Mouse (Mus musculus): ENCODE measurements around the gene Ppp2r5c. TPM values are rescaled to one million over a fixed set of nuclear protein-coding genes. Genes with fewer than 3 reads are reported as not detected.
A peak's percentile ranks its signal among the peaks of the same experiment; 100 is the strongest.

Ppp2r5c gene
- polyA plus RNA-seq, 1 experiment from 2014 or later, result 126 TPM

DNA sequence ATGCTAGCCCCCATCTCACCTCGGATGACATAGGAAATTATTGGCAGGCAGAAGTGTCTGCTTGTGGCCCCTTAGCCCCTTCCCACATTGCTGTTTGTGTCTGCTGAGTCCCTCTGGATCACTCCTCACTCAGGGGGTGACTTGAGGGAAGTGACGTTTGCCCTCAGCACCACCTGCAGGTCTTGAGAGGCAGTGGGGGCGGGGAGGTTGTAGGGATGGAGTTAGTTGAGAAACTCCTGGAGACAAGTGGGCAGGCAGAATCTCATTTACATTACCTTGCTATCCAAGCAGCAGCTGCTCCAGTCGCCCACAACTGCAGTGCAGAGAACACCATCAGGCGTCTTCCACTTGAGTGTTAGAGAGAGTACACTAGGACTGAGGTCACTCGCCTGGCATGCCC is 36.8 kb downstream of the Ppp2r5c start:
- ATAC-seq (replicated peaks; ENCODE audit: low FRiP score, low read depth), result no peak
- Histone ChIP-seq H3K4me3 (replicated peaks; ENCODE audit: low read depth, low read length) (no peak overlapping the region), H3K9me3 (replicated peaks; ENCODE audit: low read length) (no peaks in the 10 kb centered on the region), H3K27ac (no peak overlapping the region), H3K4me1 (replicated peaks; ENCODE audit: insufficient read depth, low read length) (peaks cover 24% of the 10 kb centered on the region), H3K4me2 (ENCODE audit: low read length) (no peak overlapping the region; the same call in 1 of the 2 replicates), H3K27me3 (ENCODE audit: insufficient read depth, low read length) (no peaks in the 10 kb centered on the region), H3K36me3 (ENCODE audit: insufficient read depth, low read length) (no peaks in the 10 kb centered on the region), H3K9ac (ENCODE audit: low read depth, low read length) (no peak overlapping the region)
- 39% methylated on average over 6 of the region's 6 CpGs for WGBS
- DNase-seq (ENCODE audit: low spot score), result no peak
- peak; percentile 20; the same call in 1 of the 2 replicates for TF ChIP-seq CTCF (IDR thresholded peaks at IDR 0.05; ENCODE audit: low read depth)

DNA sequence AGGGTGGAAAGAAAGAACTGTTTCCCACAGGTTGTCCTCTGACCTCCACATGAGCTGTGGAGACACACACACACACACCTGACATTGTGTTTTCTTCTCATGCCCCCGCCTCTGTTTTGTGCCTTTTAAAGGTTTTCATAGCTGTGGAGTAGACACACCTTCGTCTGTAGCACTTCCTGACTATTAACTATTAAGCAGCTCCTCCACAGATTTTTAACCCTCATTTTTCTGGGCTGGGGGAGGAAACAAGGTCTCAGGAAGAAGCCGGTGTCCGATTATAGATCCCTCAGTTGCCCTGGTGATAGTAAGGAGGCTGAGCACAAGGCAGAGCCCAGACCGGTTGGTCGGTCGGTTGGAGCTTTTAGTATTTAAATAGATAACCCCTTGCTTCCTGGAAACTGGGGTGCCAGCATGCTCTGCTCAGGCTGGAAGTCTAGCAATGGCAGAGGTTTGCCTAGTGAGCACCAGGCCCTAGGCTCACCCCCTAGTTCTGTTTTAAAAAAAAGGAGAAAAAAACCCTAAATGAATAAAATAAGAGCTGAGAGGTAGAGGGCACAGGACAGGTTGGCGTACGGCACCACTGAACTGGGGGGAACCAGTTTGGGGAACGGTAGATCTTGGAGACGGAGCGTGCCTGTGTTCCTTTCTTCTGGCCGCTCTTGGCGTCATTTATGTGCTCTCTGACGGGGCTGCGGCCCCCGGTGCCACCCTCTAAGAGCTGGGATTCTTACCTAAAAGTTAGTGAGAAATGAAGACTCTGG is 38.1 kb downstream of the Ppp2r5c start:
- H3K9me3 ChIP-seq (replicated peaks; ENCODE audit: low read length), result no peaks in the 10 kb centered on the region
- WGBS, result 1% methylated on average over 17 of the region's 17 CpGs

DNA sequence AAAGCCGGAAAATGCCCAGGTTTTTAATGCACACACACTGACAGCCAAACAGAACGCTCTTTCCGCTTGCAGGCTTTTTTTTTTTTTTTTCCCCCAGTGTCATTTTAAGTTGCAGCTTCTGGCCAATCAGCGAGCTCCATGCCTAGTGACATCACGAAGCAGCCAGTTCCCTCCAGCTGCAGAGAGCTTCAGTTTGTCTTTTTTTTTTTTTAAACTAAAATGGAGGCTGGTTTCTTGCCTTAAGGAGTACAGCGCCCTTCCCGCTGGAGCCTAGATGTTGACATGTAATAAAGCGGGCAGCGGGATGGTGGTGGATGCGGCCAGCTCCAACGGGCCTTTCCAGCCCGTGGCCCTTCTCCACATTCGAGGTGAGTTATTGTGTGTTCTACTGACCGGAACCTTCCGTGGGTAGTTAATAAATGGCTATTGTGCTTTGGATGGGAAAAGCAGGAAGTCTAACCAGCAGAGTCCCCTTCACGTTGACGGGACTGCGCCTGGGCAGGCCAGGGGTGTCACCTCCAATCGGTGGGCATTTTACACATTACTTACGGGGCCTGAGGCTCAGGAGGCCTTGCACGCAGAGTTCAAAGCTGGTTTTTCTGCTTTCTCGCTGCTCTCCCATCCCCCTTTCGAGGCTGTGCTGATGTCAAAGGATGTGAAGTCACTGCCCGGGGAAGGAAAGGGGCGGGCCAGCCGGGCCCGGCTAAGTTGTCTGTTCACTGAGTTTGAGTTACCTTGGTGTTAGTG is 38.8 kb downstream of the Ppp2r5c start:
- WGBS, result under 1% methylated on average over 27 of the region's 27 CpGs

More for the DNA sequence above, 38.1 kb downstream of the Ppp2r5c start:
- DNase-seq (ENCODE audit: low spot score) (no peak), ATAC-seq (replicated peaks; ENCODE audit: low FRiP score, low read depth) (0 out of 2 replicates have a peak, but pooled peaks have one; percentile 14)
- H3K27me3 ChIP-seq (ENCODE audit: insufficient read depth, low read length), result no peaks in the 10 kb centered on the region
- H3K4me3 ChIP-seq (replicated peaks; ENCODE audit: low read depth, low read length), result peak overlapping the region; percentile 49
- peak overlapping the region; percentile 83 for H3K4me2 ChIP-seq (ENCODE audit: low read length)
- no peak for TF ChIP-seq CTCF (IDR thresholded peaks at IDR 0.05; ENCODE audit: low read depth)
- H3K9ac ChIP-seq (ENCODE audit: low read depth, low read length), result peak overlapping the region; percentile 68
- peak overlapping the region; percentile 99 for H3K27ac ChIP-seq
- no peaks in the 10 kb centered on the region for H3K36me3 ChIP-seq (ENCODE audit: insufficient read depth, low read length)
- peaks cover 26% of the 10 kb centered on the region for H3K4me1 ChIP-seq (replicated peaks; ENCODE audit: insufficient read depth, low read length)

DNA sequence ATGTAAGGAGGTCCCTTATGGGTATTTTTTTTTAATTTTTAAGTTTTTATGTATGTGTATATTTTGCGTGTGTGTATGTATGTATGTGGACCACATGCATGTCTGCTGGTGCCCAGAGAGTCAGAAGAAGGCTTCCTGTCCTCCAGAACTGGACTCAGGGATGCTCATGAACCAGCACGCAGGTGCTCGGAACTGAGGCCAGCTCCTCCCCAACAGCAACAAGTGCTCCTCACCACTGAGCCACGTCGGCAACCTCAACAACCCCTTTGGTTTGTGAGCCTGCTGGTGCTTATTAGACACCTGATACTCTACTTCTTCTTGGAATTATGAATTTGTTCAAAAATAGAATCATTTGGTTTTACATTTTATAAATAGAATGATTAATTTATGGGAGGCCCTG is 39.9 kb downstream of the Ppp2r5c start:
- Histone ChIP-seq H3K27me3 (ENCODE audit: insufficient read depth, low read length) (no peaks in the 10 kb centered on the region), H3K36me3 (ENCODE audit: insufficient read depth, low read length) (no peaks in the 10 kb centered on the region), H3K9ac (ENCODE audit: low read depth, low read length) (peak overlapping the region; percentile 68; the same call in 1 of the 2 replicates), H3K4me1 (replicated peaks; ENCODE audit: insufficient read depth, low read length) (peaks cover 26% of the 10 kb centered on the region), H3K4me2 (ENCODE audit: low read length) (peak overlapping the region; percentile 83), H3K4me3 (replicated peaks; ENCODE audit: low read depth, low read length) (peak overlapping the region; percentile 49), H3K27ac (peak overlapping the region; percentile 99), H3K9me3 (replicated peaks; ENCODE audit: low read length) (no peaks in the 10 kb centered on the region)
- TF ChIP-seq CTCF (IDR thresholded peaks at IDR 0.05; ENCODE audit: low read depth), result no peak
- 66% methylated on average over 5 of the region's 5 CpGs for WGBS
- no peak for DNase-seq (ENCODE audit: low spot score)
- ATAC-seq (replicated peaks; ENCODE audit: low FRiP score, low read depth), result no peak

More for the DNA sequence above, 38.8 kb downstream of the Ppp2r5c start:
- TF ChIP-seq CTCF (IDR thresholded peaks at IDR 0.05; ENCODE audit: low read depth), result no peak
- peak overlapping the region; percentile 83 for H3K4me2 ChIP-seq (ENCODE audit: low read length)
- ATAC-seq (replicated peaks; ENCODE audit: low FRiP score, low read depth) (peak; percentile 88), DNase-seq (ENCODE audit: low spot score) (peak; percentile 96)
- no peaks in the 10 kb centered on the region for H3K27me3 ChIP-seq (ENCODE audit: insufficient read depth, low read length)
- H3K4me1 ChIP-seq (replicated peaks; ENCODE audit: insufficient read depth, low read length), result peaks cover 26% of the 10 kb centered on the region
- H3K9ac ChIP-seq (ENCODE audit: low read depth, low read length), result peak overlapping the region; percentile 68
- H3K4me3 ChIP-seq (replicated peaks; ENCODE audit: low read depth, low read length), result peak overlapping the region; percentile 49
- H3K27ac ChIP-seq, result peak overlapping the region; percentile 99
- no peaks in the 10 kb centered on the region for H3K9me3 ChIP-seq (replicated peaks; ENCODE audit: low read length)
- no peaks in the 10 kb centered on the region for H3K36me3 ChIP-seq (ENCODE audit: insufficient read depth, low read length)

DNA sequence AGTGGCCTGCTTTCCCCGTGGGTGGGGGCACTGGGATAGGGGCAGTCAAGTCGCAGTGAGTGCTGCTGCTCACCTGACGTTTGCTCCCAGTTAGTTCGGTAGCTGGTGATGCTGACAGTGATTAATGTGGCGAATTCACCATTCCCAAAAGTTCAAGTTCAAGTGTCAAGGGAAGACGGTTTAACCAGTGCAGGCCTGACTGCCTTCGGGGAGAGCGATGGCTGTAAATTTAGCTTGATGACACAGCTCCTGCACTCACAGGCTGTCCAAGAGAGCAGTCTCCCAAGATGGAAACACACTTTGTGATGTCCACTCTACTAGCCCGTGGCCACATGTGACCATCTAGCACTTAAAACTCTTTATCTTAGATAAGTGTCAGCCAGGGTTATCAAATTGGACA is 41.1 kb downstream of the Ppp2r5c start:
- H3K9ac ChIP-seq (ENCODE audit: low read depth, low read length), result no peak overlapping the region; the same call in 1 of the 2 replicates
- no peaks in the 10 kb centered on the region for H3K36me3 ChIP-seq (ENCODE audit: insufficient read depth, low read length)
- no peaks in the 10 kb centered on the region for H3K9me3 ChIP-seq (replicated peaks; ENCODE audit: low read length)
- H3K4me1 ChIP-seq (replicated peaks; ENCODE audit: insufficient read depth, low read length), result peaks cover 26% of the 10 kb centered on the region
- WGBS, result 18% methylated on average over 9 of the region's 9 CpGs
- 0 out of 2 replicates have a peak overlapping the region, but pooled peaks have one; percentile 99 for H3K27ac ChIP-seq
- H3K4me2 ChIP-seq (ENCODE audit: low read length), result peak overlapping the region; percentile 11; the same call in 1 of the 2 replicates
- no peaks in the 10 kb centered on the region for H3K27me3 ChIP-seq (ENCODE audit: insufficient read depth, low read length)
- H3K4me3 ChIP-seq (replicated peaks; ENCODE audit: low read depth, low read length), result no peak overlapping the region
- DNase-seq (ENCODE audit: low spot score) (no peak), ATAC-seq (replicated peaks; ENCODE audit: low FRiP score, low read depth) (no peak)
- TF ChIP-seq CTCF (IDR thresholded peaks at IDR 0.05; ENCODE audit: low read depth), result no peak

DNA sequence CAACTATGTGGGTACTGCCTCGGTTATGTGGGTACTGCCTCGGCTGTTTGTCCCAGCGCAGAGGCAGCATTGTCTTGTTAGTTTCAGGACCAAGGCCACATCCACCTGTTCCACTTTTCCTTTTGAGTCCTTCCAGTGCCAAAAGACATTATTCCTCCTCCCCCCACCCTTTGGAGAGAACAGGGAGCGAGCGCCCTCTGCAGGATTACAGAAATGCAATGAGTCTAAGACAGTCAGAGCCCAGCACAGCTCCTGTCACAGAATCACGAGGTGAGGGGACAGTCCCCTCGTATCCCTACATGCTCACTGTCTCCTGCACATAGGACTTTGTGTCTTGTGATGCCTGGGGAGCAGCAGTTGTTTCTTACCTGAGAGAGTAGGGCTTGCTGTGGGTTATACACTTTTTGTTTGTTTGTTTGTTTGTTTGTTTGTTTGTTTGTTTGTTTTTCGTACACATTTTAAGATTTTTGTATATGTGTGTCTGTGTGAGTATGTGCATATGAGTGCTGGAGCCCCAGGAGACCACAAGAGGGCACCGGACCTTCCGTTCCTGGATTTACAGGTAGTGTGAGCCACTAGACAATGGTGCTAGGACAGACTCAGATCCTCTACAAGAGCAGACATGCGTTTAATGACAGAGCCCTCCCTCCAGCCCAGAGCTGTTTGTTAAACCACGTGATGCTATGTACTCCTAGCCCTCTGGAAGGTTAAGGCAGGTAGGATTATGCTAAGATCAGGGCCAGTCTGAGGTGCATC is 43.2 kb downstream of the Ppp2r5c start:
- H3K4me1 ChIP-seq (replicated peaks; ENCODE audit: insufficient read depth, low read length), result peaks cover 22% of the 10 kb centered on the region
- H3K9me3 ChIP-seq (replicated peaks; ENCODE audit: low read length), result no peaks in the 10 kb centered on the region
- no peak for DNase-seq (ENCODE audit: low spot score)
- H3K9ac ChIP-seq (ENCODE audit: low read depth, low read length), result no peak overlapping the region
- peak; percentile 10; the same call in 1 of the 2 replicates for TF ChIP-seq CTCF (IDR thresholded peaks at IDR 0.05; ENCODE audit: low read depth)
- ATAC-seq (replicated peaks; ENCODE audit: low FRiP score, low read depth), result no peak
- H3K36me3 ChIP-seq (ENCODE audit: insufficient read depth, low read length), result no peaks in the 10 kb centered on the region
- 95% methylated on average over 12 of the region's 12 CpGs for WGBS
- H3K4me3 ChIP-seq (replicated peaks; ENCODE audit: low read depth, low read length), result no peak overlapping the region
- no peak overlapping the region for H3K4me2 ChIP-seq (ENCODE audit: low read length)
- no peaks in the 10 kb centered on the region for H3K27me3 ChIP-seq (ENCODE audit: insufficient read depth, low read length)
- no peak overlapping the region for H3K27ac ChIP-seq
